Mouse (Mus musculus) activated CD4-positive, CD25-positive, alpha-beta regulatory T cell, adult 9 weeks (primary cell): ENCODE data around the gene Pcf11. TPM values are rescaled to one million over a fixed set of nuclear protein-coding genes. Genes with fewer than 3 reads are reported as not detected.

Source experiments
- polyA plus RNA-seq: library from polyadenylated mRNA; unstranded; fragments of 100-300 nt; shearing (Covaris generic); gene quantifications from one replicate; pipeline ENCODE4 v1.2.1, GENCODE M21; 2017

The Pcf11 gene
- polyA plus RNA-seq = 28.5 TPM

DNA sequence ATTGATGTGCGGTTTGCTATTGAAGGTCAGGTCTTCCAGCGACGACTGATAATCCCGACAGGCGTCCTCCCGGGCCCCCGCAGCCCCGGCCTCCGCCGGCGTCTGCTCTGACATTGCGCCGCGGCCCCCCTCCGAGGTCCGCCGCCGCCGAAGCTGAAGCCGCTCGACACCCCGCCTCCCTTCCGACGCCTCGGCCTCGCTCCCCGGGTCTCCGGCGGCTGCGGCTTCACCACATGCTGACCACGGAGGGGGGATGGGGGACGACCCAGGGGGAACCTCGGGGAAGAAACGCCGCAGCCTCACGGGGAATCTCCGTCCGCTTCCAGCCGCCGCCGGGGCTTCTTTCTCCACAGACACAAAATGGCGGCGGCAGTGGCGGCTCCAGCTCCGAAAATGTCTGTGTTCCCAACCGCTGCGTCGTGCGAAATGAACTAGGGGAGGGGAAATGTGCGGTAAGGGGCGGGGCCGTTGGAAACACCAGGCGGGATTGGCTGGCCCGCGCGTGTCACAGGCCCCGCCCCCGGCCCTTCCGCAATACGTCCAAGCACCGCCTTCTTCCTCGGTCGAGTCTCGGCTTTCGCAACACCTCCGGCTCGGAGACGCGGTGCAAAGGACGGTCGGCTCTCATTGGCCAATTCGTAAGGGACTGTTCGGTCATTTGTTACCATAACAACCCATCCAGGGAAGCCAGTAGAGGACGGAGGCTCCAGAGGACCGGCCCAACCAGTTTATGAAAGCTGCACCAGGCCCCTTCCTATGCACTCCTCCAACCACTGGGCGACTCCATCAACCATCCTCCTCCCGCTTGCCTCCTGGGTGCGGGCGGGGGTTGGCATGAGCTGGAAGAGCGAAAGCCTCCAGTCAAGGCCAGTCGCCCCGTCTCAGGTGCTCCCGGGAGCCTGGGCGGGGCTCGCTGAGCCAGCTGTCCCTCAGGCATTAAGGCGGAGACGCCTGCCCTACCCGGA, at the start of gene Pcf11:
TSS of gene Pcf11 (minus strand) at position 428 of the 965 bp plus-strand sequence.

DNA sequence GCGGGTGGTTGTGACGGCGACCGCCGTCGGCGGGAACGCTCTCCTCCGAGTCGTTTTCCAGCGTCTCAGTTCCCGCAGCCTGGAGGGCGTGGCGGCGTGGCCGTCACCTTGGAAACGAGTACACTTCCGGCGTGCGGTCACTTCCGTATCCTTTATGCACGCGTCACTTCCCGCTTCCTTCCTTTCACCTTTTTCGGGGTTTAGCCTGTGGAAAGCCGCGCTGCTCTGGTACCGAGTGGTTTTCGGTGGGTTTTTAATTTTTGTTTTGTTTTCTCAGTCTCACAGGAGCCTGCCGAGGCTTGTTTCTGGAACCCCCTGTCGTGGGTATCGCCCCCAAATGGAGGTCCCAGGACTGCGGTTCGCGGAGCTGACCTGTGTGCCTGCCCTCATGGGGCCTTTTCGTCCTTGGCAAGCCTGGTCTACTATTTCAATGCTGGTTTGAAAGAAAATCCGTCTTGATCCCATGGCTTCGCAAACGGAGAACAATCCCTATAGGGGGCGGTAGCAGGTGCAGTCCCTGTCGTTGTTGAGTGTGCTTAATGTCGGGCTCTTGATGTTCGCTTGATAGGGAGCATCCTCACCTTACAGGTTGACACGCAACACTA, 32.6 kb downstream of the Pcf11 start, which contains the start of gene Ankrd42:
TSS of gene Ankrd42 (minus strand) at position 122 of the 605 bp plus-strand sequence.

Other genes with a start within 250 kb of the Pcf11 start
- gene Ccdc90b, start 108.8 kb downstream of the Pcf11 start, polyA plus RNA-seq = 18.3 TPM
- gene Ankrd42, start 32.8 kb downstream of the Pcf11 start, polyA plus RNA-seq = 0.15 TPM
- 0.68 TPM for gene Rab30, start 71.7 kb upstream of the Pcf11 start, polyA plus RNA-seq
- 4.7 TPM for gene Ddias, start 204.3 kb upstream of the Pcf11 start, polyA plus RNA-seq
- gene Prcp, start 204.5 kb upstream of the Pcf11 start, polyA plus RNA-seq = 20.5 TPM